Mouse (Mus musculus) bone marrow macrophage, adult 2 months (primary cell): ENCODE data around the gene Rab14.

Experiments
- CTCF ChIP-seq: IDR thresholded peaks from 2 replicates; pipeline ENCODE4 v1.5.1; 2012; ENCODE audit warnings: low read depth, mild to moderate bottlenecking, low read length, moderate library complexity
- POLR2A ChIP-seq: IDR thresholded peaks from 2 replicates; pipeline ENCODE4 v1.6.1; 2012; ENCODE audit warnings: mild to moderate bottlenecking, low read depth, low read length, borderline replicate concordance

GRCm38 (mm10) chr2:35216701-35217100 lies 15.8 kb upstream of the Rab14 start:
- no peak for TF ChIP-seq CTCF
- no peak for TF ChIP-seq POLR2A
